Mouse (Mus musculus): ENCODE measurements around the gene Zfp184. TPM values are rescaled to one million over a fixed set of nuclear protein-coding genes. Genes with fewer than 3 reads are reported as not detected.

The Zfp184 gene
- polyA plus RNA-seq, 1 experiment: 0.06 TPM

GRCm38 (mm10) chr13:21918570-21919419, 26.1 kb upstream of the Zfp184 start:
- TF ChIP-seq GATA1 (IDR thresholded peaks at IDR 0.05; ENCODE audit: low read length): no peak

- TF ChIP-seq GATA1 (IDR thresholded peaks at IDR 0.05; ENCODE audit: low read length): no peak
Observed at GRCm38 (mm10) chr13:21919836-21920431, 25.0 kb upstream of the Zfp184 start.

- TF ChIP-seq GATA1 (IDR thresholded peaks at IDR 0.05; ENCODE audit: low read length): no peak
Observed at GRCm38 (mm10) chr13:21920681-21921233, 24.1 kb upstream of the Zfp184 start.

GRCm38 (mm10) chr13:21923417-21923816, 21.5 kb upstream of the Zfp184 start:
- no peak for TF ChIP-seq GATA1 (IDR thresholded peaks at IDR 0.05; ENCODE audit: low read length)

GRCm38 (mm10) chr13:21924734-21925335, 20.1 kb upstream of the Zfp184 start:
- TF ChIP-seq GATA1 (IDR thresholded peaks at IDR 0.05; ENCODE audit: low read length): no peak

- TF ChIP-seq GATA1 (IDR thresholded peaks at IDR 0.05; ENCODE audit: low read length): no peak
Observed at GRCm38 (mm10) chr13:21930981-21931380, 13.9 kb upstream of the Zfp184 start.

- no peak for TF ChIP-seq GATA1 (IDR thresholded peaks at IDR 0.05; ENCODE audit: low read length)
Observed at GRCm38 (mm10) chr13:21931740-21932139, 13.2 kb upstream of the Zfp184 start.

- TF ChIP-seq GATA1 (IDR thresholded peaks at IDR 0.05; ENCODE audit: low read length): no peak
Observed at GRCm38 (mm10) chr13:21933626-21934548, 11.0 kb upstream of the Zfp184 start.

- no peak for TF ChIP-seq GATA1 (IDR thresholded peaks at IDR 0.05; ENCODE audit: low read length)
Observed at GRCm38 (mm10) chr13:21934982-21935791, 9.7 kb upstream of the Zfp184 start.

GRCm38 (mm10) chr13:21935833-21936232, 9.1 kb upstream of the Zfp184 start:
- TF ChIP-seq GATA1 (IDR thresholded peaks at IDR 0.05; ENCODE audit: low read length): no peak

GRCm38 (mm10) chr13:21936968-21937367, 7.9 kb upstream of the Zfp184 start:
- TF ChIP-seq GATA1 (IDR thresholded peaks at IDR 0.05; ENCODE audit: low read length): no peak

GRCm38 (mm10) chr13:21940213-21940612, 4.7 kb upstream of the Zfp184 start:
- no peak for TF ChIP-seq GATA1 (IDR thresholded peaks at IDR 0.05; ENCODE audit: low read length)

- TF ChIP-seq GATA1 (IDR thresholded peaks at IDR 0.05; ENCODE audit: low read length): no peak
Observed at GRCm38 (mm10) chr13:21940811-21941321, 4.0 kb upstream of the Zfp184 start.

- TF ChIP-seq GATA1 (IDR thresholded peaks at IDR 0.05; ENCODE audit: low read length): no peak
Observed at GRCm38 (mm10) chr13:21943644-21944043, 1.2 kb upstream of the Zfp184 start.
